Mouse (Mus musculus) liver, postnatal 0 days (tissue): Measurements from ENCODE around the gene Stx8. TPM values are rescaled to one million over a fixed set of nuclear protein-coding genes. Genes with fewer than 3 reads are reported as not detected.

Experiments used
- ATAC-seq: fragments of 200-750 bp; cut with Nextera tagmentation; 2 replicates; pipeline ENCODE4 v1.8.0; 2017; ENCODE audit warnings: mild to moderate bottlenecking, moderate library complexity
- DNase-seq: peaks from one replicate; pipeline ENCODE4 v3.0.0-alpha.2; 2016
- H3K27ac ChIP-seq: fragments of 300-500 bp; sonication (generic); 2 replicates; pipeline ENCODE4 v1.5.1; 2014; ENCODE audit warnings: antibody characterized with exemption, moderate library complexity, mild to moderate bottlenecking, low read depth
- H3K27me3 ChIP-seq: fragments of 300-500 bp; sonication (generic); 2 replicates; pipeline ENCODE4 v1.6.1; 2014; ENCODE audit warnings: low read length, control low read depth, mixed read lengths; ENCODE audit not compliant: insufficient read depth
- H3K36me3 ChIP-seq: fragments of 300-500 bp; sonication (generic); replicated peaks from 2 replicates; pipeline ENCODE4 v1.6.1; 2014; ENCODE audit warnings: mild to moderate bottlenecking, control low read depth, low read length, moderate library complexity, mixed read lengths; ENCODE audit not compliant: insufficient read depth
- H3K4me1 ChIP-seq: fragments of 300-500 bp; sonication (generic); 2 replicates; pipeline ENCODE4 v1.6.1; 2014; ENCODE audit warnings: antibody characterized with exemption, mild to moderate bottlenecking, control low read depth; ENCODE audit not compliant: insufficient read depth
- H3K4me2 ChIP-seq: fragments of 300-500 bp; sonication (generic); 2 replicates; pipeline ENCODE4 v1.6.1; 2014; ENCODE audit warnings: low read depth, mild to moderate bottlenecking, low read length, moderate library complexity, mixed read lengths
- H3K4me3 ChIP-seq: fragments of 300-500 bp; sonication (generic); 2 replicates; pipeline ENCODE4 v1.5.1; 2014; ENCODE audit warnings: low read depth, low read length
- H3K9ac ChIP-seq: fragments of 300-500 bp; sonication (generic); replicated peaks from 2 replicates; pipeline ENCODE4 v1.6.1; 2014; ENCODE audit warnings: mild to moderate bottlenecking, moderate library complexity
- H3K9me3 ChIP-seq: fragments of 300-500 bp; sonication (generic); 2 replicates; pipeline ENCODE4 v1.6.1; 2016; ENCODE audit warnings: mild to moderate bottlenecking, control low read depth, low read length, mixed read lengths
- CTCF ChIP-seq: sonication (generic); IDR thresholded peaks from 2 replicates; pipeline ENCODE4 v1.5.1; 2016; ENCODE audit warnings: antibody characterized with exemption, low read depth
- EP300 ChIP-seq: IDR thresholded peaks from 2 replicates; pipeline ENCODE4 v1.6.1; 2016; ENCODE audit warnings: antibody characterized with exemption, low read depth, mild to moderate bottlenecking
- WGBS: fragments of 180-500 bp; shearing (Covaris S2); extraction: QIAGEN DNeasy Blood & Tissue Kit; methylation state at CpG from one replicate; pipeline ENCODE4 v1.1.7; 2014; ENCODE audit not compliant: insufficient replicate concordance; 5-methylcytosine and 5-hydroxymethylcytosine counted together
- polyA plus RNA-seq: library from polyadenylated mRNA; unstranded; fragments of >200 nt; fragmentation: Nextera tagmentation; extraction: Ambion mirVana; gene quantifications from 2 replicates; pipeline ENCODE4 v1.2.1, GENCODE M21; 2015

The Stx8 gene
- polyA plus RNA-seq, 1 experiment from 2014 or later: 27.4 TPM

- Histone ChIP-seq H3K27me3 (no peaks in the 10 kb centered on the region), H3K4me1 (no peaks in the 10 kb centered on the region; the same call in 1 of the 2 replicates), H3K9ac (no peak overlapping the region), H3K4me3 (no peak overlapping the region), H3K27ac (no peak overlapping the region), H3K4me2 (no peak overlapping the region), H3K9me3 (no peaks in the 10 kb centered on the region), H3K36me3 (no peaks in the 10 kb centered on the region)
- TF ChIP-seq CTCF (no peak), EP300 (no peak)
- WGBS: 52% methylated on average over 13 of the region's 13 CpGs
- DNase-seq: no peak
- ATAC-seq: no peak
Measured at GRCm38 (mm10) chr11:68145066-68145585, 179.1 kb downstream of the Stx8 start.

GRCm38 (mm10) chr11:68145586-68146455, 179.8 kb downstream of the Stx8 start:
- Histone ChIP-seq H3K27ac (no peak overlapping the region), H3K27me3 (no peaks in the 10 kb centered on the region), H3K4me2 (no peak overlapping the region), H3K4me3 (no peak overlapping the region), H3K36me3 (no peaks in the 10 kb centered on the region), H3K9ac (no peak overlapping the region), H3K9me3 (no peaks in the 10 kb centered on the region), H3K4me1 (no peaks in the 10 kb centered on the region; the same call in 1 of the 2 replicates)
- DNase-seq (no peak), ATAC-seq (no peak)
- WGBS: 45% methylated on average over 17 of the region's 17 CpGs
- TF ChIP-seq EP300: no peak
- no peak for TF ChIP-seq CTCF

- WGBS: 66% methylated on average over 4 of the region's 4 CpGs
Measured at GRCm38 (mm10) chr11:68146456-68146851, 180.5 kb downstream of the Stx8 start.

GRCm38 (mm10) chr11:68150938-68151337, 184.9 kb downstream of the Stx8 start:
- Histone ChIP-seq H3K4me1 (no peaks in the 10 kb centered on the region), H3K4me2 (no peak overlapping the region), H3K27ac (no peak overlapping the region), H3K9me3 (no peaks in the 10 kb centered on the region), H3K36me3 (no peaks in the 10 kb centered on the region), H3K4me3 (no peak overlapping the region), H3K27me3 (no peaks in the 10 kb centered on the region), H3K9ac (no peak overlapping the region)
- no peak for TF ChIP-seq EP300
- ATAC-seq (no peak), DNase-seq (no peak)
- WGBS: 67% methylated on average over 2 of the region's 2 CpGs

More at GRCm38 (mm10) chr11:68146456-68146851, 180.5 kb downstream of the Stx8 start:
- H3K4me1 ChIP-seq: no peaks in the 10 kb centered on the region; the same call in 1 of the 2 replicates
- H3K4me2 ChIP-seq: no peak overlapping the region
- no peak overlapping the region for H3K27ac ChIP-seq
- no peaks in the 10 kb centered on the region for H3K36me3 ChIP-seq
- ATAC-seq (no peak), DNase-seq (no peak)
- H3K27me3 ChIP-seq: no peaks in the 10 kb centered on the region
- no peak overlapping the region for H3K9ac ChIP-seq
- no peak for TF ChIP-seq EP300
- TF ChIP-seq CTCF: no peak
- no peaks in the 10 kb centered on the region for H3K9me3 ChIP-seq
- H3K4me3 ChIP-seq: no peak overlapping the region

GRCm38 (mm10) chr11:68155821-68156220, 189.8 kb downstream of the Stx8 start:
- TF ChIP-seq CTCF (no peak), EP300 (no peak)
- H3K9me3 ChIP-seq: no peaks in the 10 kb centered on the region
- no peak overlapping the region for H3K9ac ChIP-seq

GRCm38 (mm10) chr11:68158166-68158565, 192.2 kb downstream of the Stx8 start:
- no peak overlapping the region for H3K4me3 ChIP-seq
- H3K36me3 ChIP-seq: no peaks in the 10 kb centered on the region
- TF ChIP-seq EP300 (no peak), CTCF (no peak)
- no peak overlapping the region for H3K4me2 ChIP-seq
- H3K27me3 ChIP-seq: no peaks in the 10 kb centered on the region
- ATAC-seq: no peak
- 60% methylated on average over 3 of the region's 3 CpGs for WGBS
- DNase-seq: no peak
- no peaks in the 10 kb centered on the region for H3K4me1 ChIP-seq
- H3K9ac ChIP-seq: no peak overlapping the region
- no peak overlapping the region for H3K27ac ChIP-seq
- no peaks in the 10 kb centered on the region for H3K9me3 ChIP-seq

More at GRCm38 (mm10) chr11:68155821-68156220, 189.8 kb downstream of the Stx8 start:
- H3K4me1 ChIP-seq: no peaks in the 10 kb centered on the region
- H3K27me3 ChIP-seq: no peaks in the 10 kb centered on the region
- H3K4me3 ChIP-seq: no peak overlapping the region
- no peak overlapping the region for H3K27ac ChIP-seq
- no peaks in the 10 kb centered on the region for H3K36me3 ChIP-seq
- DNase-seq (no peak), ATAC-seq (no peak)
- H3K4me2 ChIP-seq: no peak overlapping the region
